Mouse (Mus musculus) stomach, embryonic 16.5 days (tissue): ENCODE measurements around the gene Olfr701. TPM values are rescaled to one million over a fixed set of nuclear protein-coding genes. Genes with fewer than 3 reads are reported as not detected.

Source experiments
- polyA plus RNA-seq: library from polyadenylated mRNA; unstranded; fragments of >200 nt; fragmentation: Nextera tagmentation; extraction: Ambion mirVana; gene quantifications from 2 replicates; pipeline ENCODE4 v1.2.1, GENCODE M21; 2015

Olfr701 gene
- polyA plus RNA-seq, 1 experiment from 2014 or later, result not detected

Other genes with a start within 250 kb of the Olfr701 start
- not detected in 2 replicates for gene Olfr693, start 133.5 kb upstream of the Olfr701 start, polyA plus RNA-seq
- gene Olfr694, start 122.3 kb upstream of the Olfr701 start, polyA plus RNA-seq, result not detected in 2 replicates
- gene Olfr695, start 97.7 kb upstream of the Olfr701 start, polyA plus RNA-seq, result not detected in 2 replicates
- gene Olfr697, start 71.7 kb upstream of the Olfr701 start, polyA plus RNA-seq, result not detected in 2 replicates
- gene Olfr698, start 58.7 kb upstream of the Olfr701 start, polyA plus RNA-seq, result not detected in 2 replicates
- not detected in 2 replicates for gene Olfr699, start 20.9 kb upstream of the Olfr701 start, polyA plus RNA-seq
- gene Olfr700, start 5.3 kb upstream of the Olfr701 start, polyA plus RNA-seq, result not detected in 2 replicates
- gene Olfr702, start 19.8 kb downstream of the Olfr701 start, polyA plus RNA-seq, result not detected in 2 replicates
- not detected in 2 replicates for gene Olfr703, start 29.2 kb downstream of the Olfr701 start, polyA plus RNA-seq
- gene Olfr704, start 49.1 kb downstream of the Olfr701 start, polyA plus RNA-seq, result not detected in 2 replicates
- gene Olfr705, start 62.8 kb downstream of the Olfr701 start, polyA plus RNA-seq, result not detected in 2 replicates
- gene Olfr706, start 74.0 kb downstream of the Olfr701 start, polyA plus RNA-seq, result not detected in 2 replicates
- gene Olfr707, start 87.1 kb downstream of the Olfr701 start, polyA plus RNA-seq, result not detected in 2 replicates
- gene Olfr1532-ps1, start 93.9 kb downstream of the Olfr701 start, polyA plus RNA-seq, result not detected in 2 replicates
- not detected in 2 replicates for gene Olfr709-ps1, start 118.1 kb downstream of the Olfr701 start, polyA plus RNA-seq
- gene Olfr710, start 134.2 kb downstream of the Olfr701 start, polyA plus RNA-seq, result not detected in 2 replicates
- gene Olfr6, start 149.8 kb downstream of the Olfr701 start, polyA plus RNA-seq, result not detected in 2 replicates
- not detected in 2 replicates for gene Olfr711, start 161.3 kb downstream of the Olfr701 start, polyA plus RNA-seq
- not detected in 2 replicates for gene Olfr2, start 191.9 kb downstream of the Olfr701 start, polyA plus RNA-seq
- not detected in 2 replicates for gene Olfr713, start 217.0 kb downstream of the Olfr701 start, polyA plus RNA-seq